Mouse (Mus musculus): ENCODE results near the gene Tulp4.
"Not testable (repeated sequence)": the region's sequence is repeated elsewhere in the genome, so short reads cannot be mapped to it uniquely, and the experiment has no call there.

DNA sequence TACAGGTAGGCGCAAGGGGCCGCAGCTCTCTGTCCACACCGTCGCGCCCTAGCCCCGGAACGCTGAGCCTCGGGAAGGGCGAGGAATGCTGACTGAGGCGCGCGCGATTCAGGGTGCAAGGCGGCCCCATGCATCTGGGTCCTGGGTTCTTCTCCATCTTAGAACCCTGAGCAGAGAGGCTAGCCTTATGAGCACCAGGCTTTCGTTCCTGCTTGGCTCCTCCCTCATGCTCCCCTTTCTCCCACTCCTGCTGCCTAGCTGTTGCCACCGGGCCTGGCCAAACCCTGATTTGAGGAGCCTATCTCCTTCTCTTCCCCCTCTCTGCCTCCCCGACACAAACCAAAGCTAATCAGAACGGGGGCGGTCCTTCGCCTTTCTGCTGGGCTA, 150.8 kb downstream of the Tulp4 start:
- not testable (repeated sequence) for TF ChIP-seq EP300 (optimal IDR thresholded peaks at IDR 0.05); CTCF (IDR thresholded peaks at IDR 0.05; ENCODE audit: low read depth)

Data from stomach, postnatal 0 days (tissue).